Mouse (Mus musculus): ENCODE results near the gene Slc16a5.
A peak's percentile ranks its signal among the peaks of the same experiment; 100 is the strongest.

Gene Slc16a5

DNA sequence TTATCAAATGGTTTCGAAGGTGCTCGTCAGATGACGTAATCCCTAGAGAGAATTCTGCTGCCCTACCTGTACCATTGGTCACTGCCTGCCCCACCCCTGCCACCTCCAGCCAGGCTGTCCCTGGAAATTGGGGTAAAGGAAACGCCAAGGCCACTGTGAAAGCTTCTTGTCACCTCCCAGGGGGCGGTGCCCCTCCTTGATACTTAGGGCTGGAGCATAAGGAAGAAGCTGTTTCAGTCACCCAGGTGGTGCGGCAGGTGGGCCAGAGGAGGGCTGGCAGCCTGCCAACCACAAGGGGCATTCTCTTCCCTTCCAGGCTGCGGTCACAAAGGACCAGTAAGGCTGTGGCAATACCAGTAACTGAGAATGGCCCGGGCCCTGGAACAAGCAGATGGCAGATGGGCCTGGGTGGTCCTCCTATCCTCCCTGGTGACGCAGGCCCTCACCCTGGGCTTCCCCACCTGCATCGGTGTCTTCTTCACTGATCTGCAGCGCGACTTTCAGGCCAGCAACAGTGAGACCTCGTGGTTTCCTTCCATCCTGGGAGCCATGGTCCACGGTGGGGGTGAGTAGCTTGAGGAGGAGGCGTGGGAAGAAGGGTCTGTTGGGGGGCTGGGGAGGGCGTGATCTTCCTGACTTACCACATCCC lies at the start of gene Slc16a5:
Gene Slc16a5, plus strand, starts transcription at position 232 of the 649 bp plus-strand sequence.
- no peak for DNase-seq (ENCODE audit: low spot score in 2 of 2)

DNA sequence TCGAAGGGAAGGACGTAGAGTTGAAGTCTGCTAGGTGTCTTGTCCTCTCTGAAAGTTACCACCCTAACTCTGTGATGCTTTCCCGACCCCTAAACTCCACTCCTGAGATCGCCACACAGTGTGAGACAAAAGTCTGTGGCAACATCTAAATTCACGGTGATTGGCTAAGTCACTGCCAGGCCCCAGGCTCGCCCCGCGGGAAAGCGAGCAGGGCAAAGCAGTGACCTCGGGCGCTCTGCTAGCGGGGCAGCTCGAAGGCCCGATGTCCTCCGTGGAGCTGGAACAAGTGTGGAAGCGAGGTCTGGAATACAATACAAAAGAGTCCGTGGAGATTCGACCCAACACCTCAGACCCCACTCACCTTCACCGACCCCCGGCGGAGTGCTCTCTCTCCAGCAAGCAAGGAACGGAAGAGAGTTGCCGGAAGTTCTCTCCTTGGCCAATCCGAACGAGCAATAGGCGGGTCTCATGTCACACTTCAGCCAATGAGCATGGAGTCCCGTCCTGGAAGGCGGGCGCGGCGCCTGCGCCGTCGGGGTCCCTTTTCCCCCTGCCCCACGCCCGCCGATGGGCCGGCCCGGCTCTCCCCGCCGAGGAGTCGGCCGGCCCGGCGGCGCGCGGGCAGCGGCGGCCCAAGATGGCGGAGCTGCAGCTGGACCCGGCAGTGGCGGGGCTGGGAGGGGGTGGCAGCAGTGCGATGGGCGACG lies 42.6 kb upstream of the Slc16a5 start, which contains the start of the genes Atp5h and Kctd2:
Gene Atp5h, minus strand, starts transcription at position 432 of the 707 bp plus-strand sequence.
Gene Kctd2, plus strand, starts transcription at position 598 of the 707 bp plus-strand sequence.
- DNase-seq (ENCODE audit: low spot score in 2 of 2) = peak; percentile 94 to 95

DNA sequence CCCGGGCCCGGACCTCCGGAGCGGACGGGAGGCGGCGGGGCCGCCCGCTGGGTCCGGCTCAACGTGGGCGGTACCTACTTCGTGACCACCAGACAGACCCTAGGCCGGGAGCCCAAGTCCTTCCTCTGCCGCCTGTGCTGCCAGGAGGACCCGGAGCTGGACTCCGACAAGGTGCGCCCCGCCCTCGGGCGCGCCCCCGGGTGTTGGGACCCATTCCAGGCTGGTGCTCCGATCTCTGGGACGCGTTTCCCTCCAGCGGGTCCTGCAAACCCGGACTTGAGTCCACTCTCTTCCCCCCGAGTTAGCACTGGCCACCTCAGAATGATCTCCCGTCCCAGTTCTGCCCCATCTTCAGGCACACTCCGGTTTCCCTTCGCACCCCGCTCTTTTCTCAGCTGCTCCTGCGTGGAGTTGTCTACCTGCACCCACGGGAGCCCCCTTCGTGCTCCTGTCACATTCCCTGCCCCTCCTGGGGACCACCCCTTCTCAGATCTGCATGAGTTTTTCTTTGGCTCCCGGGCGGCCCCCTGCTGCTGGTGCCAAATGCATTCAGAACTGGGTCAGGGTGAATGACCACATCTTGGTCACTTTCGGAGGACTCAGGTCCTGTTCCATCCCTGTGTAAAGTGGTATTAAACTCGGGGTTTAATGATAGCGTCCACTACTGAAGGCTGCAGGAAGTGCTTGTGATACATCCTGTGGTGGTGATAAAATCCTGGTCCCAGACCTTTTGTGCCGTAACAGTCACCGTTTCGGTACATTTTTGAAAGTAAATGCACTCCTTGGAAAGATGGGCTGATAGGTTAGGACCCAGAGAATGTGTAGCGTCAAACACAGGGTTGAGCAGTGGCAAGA lies 41.7 kb upstream of the Slc16a5 start:
- peak; percentile 37 to 47 for DNase-seq (ENCODE audit: low spot score in 2 of 2)

DNA sequence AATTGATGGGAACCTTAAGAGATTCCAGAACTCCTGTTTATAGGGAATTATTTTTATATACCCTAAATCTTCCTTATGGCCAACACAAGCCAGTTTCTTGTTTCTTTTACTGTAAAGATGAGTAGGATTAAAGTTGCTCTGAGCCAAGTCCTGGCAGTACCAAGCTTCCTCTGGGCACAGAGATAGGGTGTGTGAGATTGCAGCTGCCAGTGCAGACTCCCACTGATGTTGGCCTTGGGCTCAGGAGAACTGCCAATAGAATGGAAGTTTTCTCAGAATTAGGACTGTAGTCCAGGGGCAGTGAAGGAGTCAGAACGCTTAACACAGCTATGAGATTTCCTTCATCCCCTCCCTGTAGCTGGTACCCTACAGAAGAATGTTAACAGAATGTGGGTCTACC lies 40.9 kb upstream of the Slc16a5 start:
- no peak for DNase-seq (ENCODE audit: low spot score in 2 of 2)

DNA sequence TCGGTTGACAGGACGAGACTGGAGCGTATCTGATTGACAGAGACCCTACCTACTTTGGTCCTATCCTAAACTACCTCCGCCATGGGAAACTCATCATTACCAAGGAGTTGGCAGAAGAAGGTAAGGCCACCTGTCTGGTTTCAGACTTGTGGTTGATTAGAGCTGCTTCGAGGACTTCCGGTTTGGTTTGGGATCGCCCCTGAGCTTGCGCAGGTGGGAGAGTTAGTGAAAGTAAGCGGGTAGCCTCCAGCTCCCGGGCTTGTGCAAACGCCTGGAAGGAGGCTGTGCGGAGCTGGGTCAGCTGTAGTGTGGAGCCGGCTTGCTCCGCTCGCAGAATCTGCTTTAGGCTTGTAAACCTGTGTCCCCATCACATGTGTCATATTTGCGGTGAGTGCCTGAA lies 40.3 kb upstream of the Slc16a5 start:
- no peak for DNase-seq (ENCODE audit: low spot score in 2 of 2)

DNA sequence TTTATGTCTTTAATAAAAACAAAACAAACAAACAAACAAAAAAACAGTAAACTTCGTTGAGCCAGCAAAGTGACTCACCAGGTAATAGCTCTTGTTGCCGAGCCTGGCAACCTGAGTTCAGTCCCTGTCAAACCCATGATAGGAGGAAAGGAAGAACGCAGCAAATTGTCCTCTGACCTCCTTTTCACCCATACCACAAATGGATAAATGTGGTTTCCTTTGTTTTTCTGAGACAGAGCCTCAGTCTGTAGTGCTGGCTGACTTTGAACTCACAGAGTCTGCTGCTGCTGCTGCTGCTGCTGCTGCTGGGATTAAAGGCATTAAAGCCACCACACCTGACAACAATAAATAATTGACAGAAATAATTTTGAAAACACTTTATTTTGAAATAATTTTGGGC lies 39.2 kb upstream of the Slc16a5 start:
- no peak for DNase-seq (ENCODE audit: low spot score in 2 of 2)

DNA sequence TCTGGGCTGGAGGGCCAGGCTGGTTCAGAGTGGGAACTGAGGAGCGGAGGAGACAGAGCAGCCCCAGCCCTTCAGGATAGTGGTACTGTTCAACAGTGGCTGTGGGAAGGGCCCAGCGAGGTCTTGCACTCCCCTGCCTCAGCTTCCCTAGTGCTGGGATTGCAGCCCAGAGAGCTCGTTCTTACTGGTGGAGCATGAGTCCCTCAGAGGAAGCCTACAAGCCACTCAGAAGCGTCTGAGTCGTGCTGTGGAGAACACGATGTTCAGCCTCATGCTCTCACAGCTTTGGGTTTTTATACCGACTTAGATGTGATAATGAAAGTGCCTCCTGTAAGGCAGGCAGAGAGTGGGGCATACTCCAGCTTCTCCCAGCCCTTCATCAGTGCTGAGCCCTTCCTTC lies 37.6 kb upstream of the Slc16a5 start:
- no peak for DNase-seq (ENCODE audit: low spot score in 2 of 2)

DNA sequence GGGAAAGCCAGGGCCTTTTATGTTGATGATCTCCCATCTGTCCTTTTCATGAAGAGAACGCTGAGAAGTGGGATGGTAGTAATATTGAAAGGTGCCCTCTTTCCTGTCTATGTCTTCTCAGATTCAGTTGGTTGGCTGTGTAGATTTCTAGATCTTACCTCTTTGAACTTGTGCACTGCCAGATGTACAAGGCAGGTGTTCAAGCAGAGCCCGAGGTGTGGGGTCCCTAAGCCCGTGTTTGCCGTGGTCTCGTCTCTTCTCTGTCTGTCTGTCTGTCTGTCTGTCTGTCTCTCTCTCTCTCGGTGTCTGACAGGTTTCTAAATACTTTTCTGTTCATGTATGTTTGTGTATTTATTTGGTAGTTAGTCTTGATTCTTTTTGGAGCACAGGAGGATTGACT lies 36.6 kb upstream of the Slc16a5 start:
- no peak for DNase-seq (ENCODE audit: low spot score in 2 of 2)

DNA sequence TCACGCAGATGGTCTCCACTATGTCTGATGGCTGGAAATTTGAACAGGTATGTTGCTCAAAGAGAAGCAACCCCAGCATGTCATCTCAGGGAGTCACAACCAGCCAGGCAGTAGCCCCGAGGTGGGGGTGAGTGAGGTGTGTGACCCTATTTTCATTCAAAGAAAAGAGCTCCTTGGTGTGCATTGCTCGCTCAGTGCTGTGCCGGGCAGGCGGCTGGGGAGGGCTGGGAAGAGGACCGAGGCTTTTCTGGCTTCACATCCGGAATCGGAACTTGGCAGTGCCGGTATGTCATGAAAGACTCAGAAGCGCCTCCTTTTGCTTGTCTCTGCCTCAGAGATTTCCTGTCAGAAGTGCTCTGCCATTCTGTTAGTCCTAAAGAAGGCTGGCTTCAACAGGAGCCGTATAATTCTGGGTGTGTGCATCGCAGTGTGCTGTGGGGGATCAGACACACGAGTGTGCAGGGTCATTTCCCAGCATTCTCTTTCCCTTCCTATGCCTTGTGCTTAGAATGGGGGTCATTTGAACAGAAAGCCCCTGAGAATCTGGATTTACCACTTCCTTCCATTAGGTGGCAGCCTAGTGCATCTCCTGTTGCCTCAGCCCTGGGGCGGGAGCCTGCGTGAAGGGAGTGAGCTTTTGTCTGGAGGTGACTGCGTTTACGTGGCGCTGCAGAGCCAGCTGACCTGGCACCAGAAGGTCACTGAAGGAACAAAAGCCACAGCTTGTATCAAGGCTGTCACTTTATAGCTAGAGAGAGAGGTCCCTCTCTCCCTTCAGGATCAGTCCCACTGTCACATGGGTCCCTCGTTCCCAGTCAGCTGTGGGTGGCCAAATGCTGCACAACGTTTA lies 34.6 kb upstream of the Slc16a5 start:
- DNase-seq (ENCODE audit: low spot score in 2 of 2) = peak; percentile 36 to 51

DNA sequence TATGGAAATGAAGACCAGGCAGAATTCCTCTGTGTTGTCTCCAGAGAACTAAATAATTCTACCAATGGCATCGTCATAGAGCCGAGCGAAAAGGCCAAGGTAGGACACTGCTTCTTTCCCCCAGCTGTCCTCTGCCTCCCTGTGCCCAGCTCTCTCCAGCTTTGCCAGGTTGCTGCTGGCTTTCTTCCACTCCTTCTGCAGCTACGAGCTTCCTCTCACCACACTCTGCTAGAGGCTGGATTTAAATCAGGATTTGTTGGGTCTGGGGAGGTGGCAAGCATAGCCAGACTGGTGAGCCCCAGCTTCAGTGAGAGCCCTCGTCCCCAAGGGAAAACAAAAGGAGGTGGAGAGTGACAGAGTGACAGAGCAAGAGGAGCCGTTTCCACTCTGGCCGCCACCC lies 33.0 kb upstream of the Slc16a5 start:
- DNase-seq (ENCODE audit: low spot score in 2 of 2) = no peak

DNA sequence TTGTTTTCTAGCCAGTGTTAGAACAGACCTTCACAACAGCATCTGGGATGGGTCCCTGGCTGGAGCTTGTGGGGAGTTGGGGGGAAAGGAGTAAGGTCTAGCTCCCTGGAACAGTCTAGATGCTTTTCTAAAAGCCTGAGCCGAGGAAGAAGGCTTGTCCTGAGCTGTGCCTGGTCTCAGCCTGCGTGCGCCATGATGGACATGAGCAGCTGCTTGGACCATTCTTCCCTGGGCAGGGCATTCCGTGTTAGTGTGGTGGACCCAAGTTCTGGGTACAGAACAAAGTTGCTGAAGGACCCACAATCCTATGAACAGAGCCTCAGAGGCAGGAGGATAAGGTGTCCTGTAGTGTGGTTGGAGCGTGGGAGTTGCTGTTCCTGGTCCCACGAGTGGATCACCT lies 31.7 kb upstream of the Slc16a5 start:
- DNase-seq (ENCODE audit: low spot score in 2 of 2) = no peak

DNA sequence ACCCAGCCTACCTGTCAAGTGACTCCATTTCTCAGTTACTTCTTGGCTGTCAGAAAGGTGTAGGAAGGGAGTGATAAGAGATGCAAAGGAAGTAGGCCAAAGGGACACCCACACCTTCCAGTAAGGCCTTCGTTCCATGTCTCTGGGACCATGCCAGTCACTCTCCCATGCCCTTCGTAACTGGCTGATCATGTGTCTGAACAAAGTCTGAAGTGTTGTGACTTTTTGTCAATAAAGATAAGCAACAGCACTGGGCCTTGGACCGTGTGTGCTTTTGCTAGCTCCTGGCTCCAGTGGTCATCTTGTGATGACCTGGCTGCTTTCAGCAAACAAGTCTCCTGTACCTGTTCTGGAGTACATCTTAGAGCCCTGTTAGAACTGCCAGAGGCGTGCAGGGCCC lies 29.5 kb upstream of the Slc16a5 start:
- DNase-seq (ENCODE audit: low spot score in 2 of 2) = no peak

DNA sequence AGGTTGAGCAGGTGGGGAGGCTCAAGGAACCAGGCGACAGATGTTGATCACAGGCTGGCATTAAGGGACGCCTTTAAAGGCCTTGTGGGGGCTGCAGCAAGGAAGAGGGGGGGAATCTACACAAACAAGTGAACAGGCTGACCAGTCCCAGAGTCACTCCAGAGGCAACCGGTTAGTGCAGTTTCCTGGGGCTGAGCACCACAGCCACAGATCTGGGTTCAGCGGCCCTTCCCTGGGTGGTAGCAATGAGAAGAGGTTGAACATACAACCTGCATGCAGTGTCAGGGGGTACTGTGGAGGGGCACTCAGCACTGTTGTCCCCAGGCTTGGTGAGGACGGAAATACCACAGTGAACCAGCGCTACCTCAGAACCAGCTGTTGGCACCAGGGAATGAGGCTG lies 28.9 kb upstream of the Slc16a5 start:
- no peak for DNase-seq (ENCODE audit: low spot score in 2 of 2)

DNA sequence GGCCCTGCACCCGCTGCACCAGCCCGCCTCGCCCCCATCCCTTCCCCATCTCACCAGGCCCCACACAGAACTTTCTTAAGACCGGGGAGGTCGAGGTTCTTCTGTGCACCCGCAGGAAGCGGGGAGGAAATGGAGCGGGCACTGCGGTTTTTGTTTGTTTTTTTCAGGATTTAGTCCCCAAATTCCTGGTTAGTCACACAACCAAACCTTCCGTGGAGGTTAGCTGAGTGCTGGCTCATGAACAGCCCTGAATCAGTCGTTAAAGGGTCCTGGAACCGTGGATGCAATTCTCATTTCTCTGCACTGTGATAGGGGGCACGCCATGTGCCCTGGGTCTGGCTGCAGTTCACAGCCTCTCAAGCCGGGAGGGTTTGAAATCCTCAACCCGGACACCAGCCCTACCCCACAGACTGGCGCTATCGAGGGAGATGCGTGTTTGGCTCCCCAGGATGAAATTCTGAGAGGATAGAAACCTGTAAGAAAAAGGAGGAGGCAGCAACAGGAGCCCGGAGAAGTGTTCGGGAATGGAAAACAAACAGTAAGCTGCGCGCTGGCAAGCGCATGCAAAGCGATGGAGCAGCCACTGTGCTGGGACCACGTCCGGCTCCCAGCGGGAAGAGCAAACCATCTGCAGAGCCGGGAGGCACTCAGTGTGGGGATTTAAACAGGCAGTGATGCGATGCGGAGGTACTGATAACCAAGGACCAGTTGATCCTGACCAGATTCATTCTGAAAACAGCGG lies 26.5 kb upstream of the Slc16a5 start:
- no peak for DNase-seq (ENCODE audit: low spot score in 2 of 2)

DNA sequence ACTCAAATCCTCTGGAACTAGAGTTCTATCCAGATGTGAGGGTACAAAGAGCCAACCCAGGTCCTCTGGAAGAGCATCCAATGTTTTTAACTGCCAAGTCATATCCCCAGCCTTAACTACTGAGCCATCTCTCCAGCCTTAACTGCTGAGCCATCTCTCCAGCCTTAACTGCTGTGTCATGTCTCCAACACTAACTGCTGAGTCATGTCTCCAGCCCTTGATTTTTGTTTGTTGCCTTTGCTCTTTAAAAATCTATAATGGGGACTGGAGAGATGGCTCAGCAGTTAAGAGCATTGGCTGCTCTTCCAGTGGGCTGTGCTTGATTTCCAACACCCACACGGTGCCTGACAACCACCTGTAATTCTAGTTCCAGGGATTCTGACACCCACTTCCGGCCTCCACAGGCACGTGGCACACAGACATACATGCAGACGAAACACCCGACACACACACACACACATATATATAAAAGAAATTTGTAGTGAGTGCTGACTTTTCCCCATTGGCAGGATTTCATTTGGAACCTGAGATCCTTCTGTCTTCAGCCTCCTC lies 24.6 kb upstream of the Slc16a5 start:
- DNase-seq (ENCODE audit: low spot score in 2 of 2) = no peak

DNA sequence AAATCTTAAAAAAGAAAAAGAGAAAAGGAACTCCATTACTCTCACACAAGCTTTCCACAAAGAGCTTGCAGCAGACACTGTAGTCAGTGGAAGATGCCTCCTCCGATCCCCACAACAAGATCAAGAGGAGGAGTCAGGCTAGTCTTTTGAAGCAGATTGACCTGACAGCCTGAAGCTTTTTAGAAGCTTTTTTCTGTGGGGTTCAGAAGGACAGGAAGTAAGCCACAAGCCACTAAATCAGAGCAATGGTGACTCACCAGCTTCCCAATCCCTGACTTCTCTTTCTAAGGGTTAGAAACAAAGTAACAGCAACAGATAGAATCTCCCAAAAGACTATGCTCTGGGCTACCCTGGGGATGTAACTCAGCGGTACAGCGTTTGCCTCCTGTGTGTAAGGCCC lies 22.9 kb upstream of the Slc16a5 start:
- no peak for DNase-seq (ENCODE audit: low spot score in 2 of 2)

DNA sequence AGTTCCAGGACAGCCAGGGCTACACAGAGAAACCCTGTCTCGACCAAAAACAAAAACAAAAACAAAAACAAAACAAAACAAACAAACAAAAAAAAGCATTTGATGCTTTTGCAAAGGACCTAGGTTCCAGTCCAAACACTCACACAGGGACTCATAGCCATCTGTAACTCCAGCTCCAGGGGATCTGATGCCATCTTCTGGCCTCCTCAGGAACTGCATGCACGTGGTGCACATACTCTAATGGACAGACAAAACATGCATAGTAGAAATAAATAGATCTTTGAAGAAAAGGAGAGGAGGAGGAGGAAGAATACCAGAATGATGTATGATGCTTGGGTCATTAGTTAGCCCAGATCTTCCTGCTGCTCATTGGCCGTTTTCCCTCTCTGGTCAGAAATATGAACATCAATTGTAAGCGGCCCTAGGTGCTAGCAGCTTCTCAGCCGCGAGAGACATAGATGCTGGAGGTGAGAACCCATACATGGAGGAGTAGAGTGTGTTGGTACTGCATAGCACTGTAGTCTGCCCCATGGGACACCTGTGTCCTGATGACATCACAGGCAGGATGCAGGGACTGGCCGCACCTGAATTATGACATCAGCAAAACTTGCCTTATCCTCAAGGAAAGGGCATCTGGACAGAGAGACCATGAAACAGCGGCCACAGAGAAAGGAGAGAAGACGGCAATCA lies 22.2 kb upstream of the Slc16a5 start, which contains the start of gene Trim80:
Gene Trim80, plus strand, starts transcription at position 640 of the 690 bp plus-strand sequence.
- DNase-seq (ENCODE audit: low spot score in 2 of 2) = no peak

DNA sequence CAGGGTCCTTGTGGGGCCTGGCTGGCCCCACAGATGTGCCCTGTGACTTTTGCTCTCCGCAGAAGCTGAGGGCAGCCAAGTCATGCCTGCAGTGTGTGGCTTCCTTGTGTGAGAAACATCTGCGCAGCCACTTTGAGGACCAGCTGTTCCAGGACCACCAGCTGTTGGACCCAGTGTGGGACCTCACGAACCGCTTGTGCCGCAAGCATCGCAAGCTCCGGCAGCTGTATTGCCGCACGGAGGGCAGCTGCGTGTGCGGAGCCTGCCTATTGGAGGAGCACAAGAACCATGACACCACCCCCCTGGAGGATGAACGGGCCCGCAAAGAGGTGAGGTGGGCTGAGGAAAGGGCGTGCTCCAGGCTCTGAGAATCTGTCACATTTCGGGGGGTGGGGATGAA lies 20.9 kb upstream of the Slc16a5 start:
- no peak for DNase-seq (ENCODE audit: low spot score in 2 of 2)

DNA sequence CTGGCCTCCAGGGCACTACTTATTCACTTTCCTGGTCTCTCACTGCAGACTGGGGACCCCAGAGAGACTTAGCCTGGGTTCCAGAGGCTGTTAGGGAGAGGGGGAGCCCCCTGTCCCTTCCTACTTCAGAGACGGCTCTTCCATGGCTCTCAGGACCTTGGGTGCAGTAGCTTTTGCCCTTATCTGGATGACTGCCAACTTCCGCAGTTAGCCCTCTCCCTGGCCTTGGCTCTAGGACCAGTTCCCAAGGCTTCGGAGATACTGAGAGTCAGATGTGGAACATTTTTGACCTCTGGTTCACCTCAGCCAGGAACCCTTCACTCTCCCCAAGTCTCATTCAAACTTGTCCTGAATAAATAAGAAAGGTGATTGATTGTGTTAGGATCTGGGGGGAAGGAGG lies 15.4 kb upstream of the Slc16a5 start:
- DNase-seq (ENCODE audit: low spot score in 2 of 2) = no peak

All from spleen, postnatal 36 days (tissue).